Mouse (Mus musculus) heart, embryonic 10.5 days (tissue): ENCODE data around the gene Smarcal1. TPM values are rescaled to one million over a fixed set of nuclear protein-coding genes. Genes with fewer than 3 reads are reported as not detected.

ENCODE experiments used
- DNase-seq: peaks from one replicate; pipeline ENCODE4 v3.0.0-alpha.2; 2017; ENCODE audit warnings: low spot score
- H3K27ac ChIP-seq: fragments of 300-500 bp; sonication (generic); 2 replicates; pipeline ENCODE4 v1.5.1; 2016; ENCODE audit warnings: mild to moderate bottlenecking
- H3K27me3 ChIP-seq: fragments of 300-500 bp; sonication (generic); 2 replicates; pipeline ENCODE4 v1.6.1; 2016; ENCODE audit warnings: mild to moderate bottlenecking; ENCODE audit not compliant: poor library complexity, insufficient read depth, severe bottlenecking
- H3K36me3 ChIP-seq: fragments of 300-500 bp; sonication (generic); 2 replicates; pipeline ENCODE4 v1.6.1; 2016; ENCODE audit warnings: mild to moderate bottlenecking, moderate library complexity
- H3K4me1 ChIP-seq: fragments of 300-500 bp; sonication (generic); 2 replicates; pipeline ENCODE4 v1.6.1; 2016; ENCODE audit warnings: mild to moderate bottlenecking
- H3K4me3 ChIP-seq: fragments of 300-500 bp; sonication (generic); 2 replicates; pipeline ENCODE4 v1.5.1; 2016; ENCODE audit warnings: mild to moderate bottlenecking, moderate library complexity
- H3K9me3 ChIP-seq: fragments of 300-500 bp; sonication (generic); 2 replicates; pipeline ENCODE4 v1.6.1; 2016; ENCODE audit warnings: mild to moderate bottlenecking, moderate library complexity
- WGBS: fragments of 180-500 bp; shearing (Covaris S2); methylation state at CpG from one replicate; pipeline ENCODE4 v1.1.7; 2016; 5-methylcytosine and 5-hydroxymethylcytosine counted together
- polyA plus RNA-seq: library from polyadenylated mRNA; unstranded; fragments of >200 nt; fragmentation: Nextera tagmentation; extraction: Ambion mirVana; gene quantifications from 2 replicates; pipeline ENCODE4 v1.2.1, GENCODE M21; 2016

The Smarcal1 gene
- polyA plus RNA-seq, 1 experiment from 2014 or later, result 20.9 TPM

- DNase-seq, result no peak
- 57% methylated on average over 3 of the region's 3 CpGs for WGBS
- H3K36me3 ChIP-seq, result no peaks in the 10 kb centered on the region
- H3K9me3 ChIP-seq, result no peaks in the 10 kb centered on the region
- no peaks in the 10 kb centered on the region for H3K4me1 ChIP-seq
- H3K4me3 ChIP-seq, result no peak overlapping the region
- no peak overlapping the region for H3K27ac ChIP-seq
- H3K27me3 ChIP-seq, result no peaks in the 10 kb centered on the region
Observed at GRCm38 (mm10) chr1:72673070-72673469, 90.0 kb downstream of the Smarcal1 start.

Other genes with a start within 250 kb of the Smarcal1 start
- gene March4, start 46.3 kb upstream of the Smarcal1 start, polyA plus RNA-seq, result not detected in 2 replicates
- not detected in 2 replicates for gene Ankar, start 117.3 kb downstream of the Smarcal1 start, polyA plus RNA-seq
- gene Rpl37a, start 128.0 kb downstream of the Smarcal1 start, polyA plus RNA-seq, result 999 and 1,018 TPM in 2 replicates
- gene Igfbp2, start 241.3 kb downstream of the Smarcal1 start, polyA plus RNA-seq, result 137 and 226 TPM in 2 replicates